Mouse (Mus musculus): ENCODE measurements around the gene Zfp706.

GRCm38 (mm10) chr15:37006475-37007164 is 953 bp downstream of the Zfp706 start:
- no peak for TF ChIP-seq GATA1 (IDR thresholded peaks at IDR 0.05; ENCODE audit: low read depth, low read length)
- TF ChIP-seq POLR2AphosphoS2 (IDR thresholded peaks at IDR 0.05; ENCODE audit: low read length) = no peak; the same call in 1 of the 2 replicates
- TF ChIP-seq ZC3H11A (IDR thresholded peaks at IDR 0.05; ENCODE audit: low read depth, low read length) = no peak
- peak; percentile 78; the same call in 1 of the 2 replicates for TF ChIP-seq MYC (IDR thresholded peaks at IDR 0.05; ENCODE audit: low read depth, low read length)
- TF ChIP-seq MAZ (IDR thresholded peaks at IDR 0.05; ENCODE audit: low read depth, low read length) = 0 out of 2 replicates have a peak, but pooled peaks have one; percentile 17
- no peak for TF ChIP-seq NRF1 (IDR thresholded peaks at IDR 0.05; ENCODE audit: insufficient read depth, low read depth, low read length, poor library complexity, severe bottlenecking)

Measured in MEL (cell line).